Mouse (Mus musculus) CH12.LX (cell line): Measurements from ENCODE around the gene Qpctl.

Experiments used
- E2F4 ChIP-seq: IDR thresholded peaks from 2 replicates; pipeline ENCODE4 v1.6.1; 2011; ENCODE audit warnings: low read depth, low read length, improper control_type of control experiment; ENCODE audit not compliant: insufficient replicate concordance
- ELF1 ChIP-seq: IDR thresholded peaks from 2 replicates; pipeline ENCODE4 v1.6.1; 2014; ENCODE audit warnings: low read depth, mild to moderate bottlenecking, inconsistent platforms, low read length, improper control_type of control experiment
- POLR2AphosphoS2 ChIP-seq: IDR thresholded peaks from 2 replicates; pipeline ENCODE4 v1.6.1; 2011; ENCODE audit warnings: low read depth, low read length, improper control_type of control experiment
- RCOR1 ChIP-seq: conservative IDR thresholded peaks from 2 replicates; pipeline ENCODE4 v1.6.1; 2012; ENCODE audit warnings: low read depth, mild to moderate bottlenecking, inconsistent platforms, low read length, improper control_type of control experiment

DNA sequence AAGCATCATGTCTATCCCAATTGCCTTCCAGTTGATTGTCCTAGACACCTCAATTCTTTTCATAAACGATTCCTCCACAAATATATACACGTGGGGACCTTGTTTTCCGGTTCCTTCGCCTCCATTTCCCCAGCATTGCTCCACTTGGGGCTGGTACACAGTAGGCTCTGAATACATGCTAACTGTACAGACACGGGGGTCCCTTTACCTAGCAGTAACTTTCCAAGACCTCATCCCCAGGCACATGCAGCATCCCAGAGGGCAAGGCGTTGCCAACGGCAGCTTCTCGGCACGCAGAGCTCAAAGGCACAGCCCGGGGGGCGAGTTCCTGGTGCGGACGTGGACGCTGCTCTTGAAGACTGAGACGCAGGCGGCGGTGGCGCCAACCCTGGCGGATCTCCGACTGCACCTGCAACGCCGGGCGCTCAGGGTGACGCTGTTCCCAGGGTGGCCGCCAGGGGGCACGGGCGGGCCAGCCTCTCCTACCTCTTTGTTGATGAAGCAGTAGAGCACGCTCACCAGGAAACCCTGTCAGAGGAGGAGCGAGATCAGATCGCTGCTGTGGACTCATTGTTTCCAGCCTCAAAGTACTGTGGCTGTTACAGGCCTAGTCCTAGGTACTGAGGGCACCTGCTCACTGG, 8.2 kb upstream of the Qpctl start:
- no peak for TF ChIP-seq RCOR1
- TF ChIP-seq ELF1, result peak; percentile 70
- TF ChIP-seq POLR2AphosphoS2, result no peak; the same call in 1 of the 2 replicates
- TF ChIP-seq E2F4, result no peak
